Mouse (Mus musculus): Measurements from ENCODE around the gene Tbrg1. TPM values are rescaled to one million over a fixed set of nuclear protein-coding genes. Genes with fewer than 3 reads are reported as not detected.

Tbrg1 gene
- polyA plus RNA-seq (2015; fragmentation: Illumina TruSeq; extraction: RNeasy Lipid Tissue Mini Kit (QIAGEN cat#74804); ENCODE audit: insufficient read depth, low replicate concordance), result 72.9 TPM

DNA sequence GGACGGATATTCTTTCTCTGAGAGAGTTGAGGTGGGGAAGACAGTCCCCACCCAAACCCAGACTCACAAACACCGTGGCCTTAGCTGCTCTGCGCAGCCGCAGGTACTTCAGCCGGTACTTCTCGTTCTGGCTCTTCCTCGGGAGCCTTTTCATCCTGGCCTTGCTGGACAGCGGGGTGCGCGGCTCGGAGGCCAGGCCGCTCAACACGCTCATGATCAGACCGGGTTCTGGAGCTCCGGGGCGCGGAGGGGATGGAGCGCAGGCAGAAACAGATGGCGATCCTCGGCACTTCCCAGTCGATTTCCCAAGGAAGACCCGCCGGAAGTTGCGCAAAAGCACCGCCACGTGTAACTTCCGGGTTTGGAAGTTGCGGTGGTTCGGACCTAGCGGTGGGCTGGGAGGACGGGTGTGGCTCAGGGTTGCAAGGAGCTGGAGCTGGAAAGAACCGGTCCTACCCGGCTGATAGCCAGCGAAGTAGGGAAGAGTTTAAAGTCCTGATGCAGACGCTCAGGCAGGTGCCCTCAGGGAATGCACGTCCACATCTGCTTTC, at the start of gene Tbrg1:
Tbrg1 (minus strand) TSS at position 382 of the 551 bp plus-strand sequence.

DNA sequence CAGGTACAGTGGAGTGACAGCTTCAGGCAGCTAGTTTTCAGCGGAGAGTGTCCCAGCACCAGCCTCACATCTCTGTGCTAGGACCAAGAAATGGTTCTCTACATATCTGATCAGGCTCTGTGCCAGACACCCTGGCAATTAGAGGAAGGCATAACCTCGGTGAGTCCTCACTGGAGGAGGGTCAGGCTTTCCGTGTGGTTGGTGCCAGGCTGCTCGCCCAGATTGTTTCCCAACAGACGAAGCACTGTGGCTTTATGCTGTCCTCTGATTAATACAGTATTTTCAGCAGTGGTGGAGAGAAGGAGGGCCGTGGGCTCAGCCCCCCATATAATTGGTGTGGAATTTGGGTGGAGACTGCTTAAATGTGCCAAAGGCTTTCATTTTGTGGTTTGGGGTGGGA, 12.0 kb upstream of the Tbrg1 start, which contains the start of gene Panx3:
Panx3 (minus strand) TSS at position 121 of the 400 bp plus-strand sequence.

DNA sequence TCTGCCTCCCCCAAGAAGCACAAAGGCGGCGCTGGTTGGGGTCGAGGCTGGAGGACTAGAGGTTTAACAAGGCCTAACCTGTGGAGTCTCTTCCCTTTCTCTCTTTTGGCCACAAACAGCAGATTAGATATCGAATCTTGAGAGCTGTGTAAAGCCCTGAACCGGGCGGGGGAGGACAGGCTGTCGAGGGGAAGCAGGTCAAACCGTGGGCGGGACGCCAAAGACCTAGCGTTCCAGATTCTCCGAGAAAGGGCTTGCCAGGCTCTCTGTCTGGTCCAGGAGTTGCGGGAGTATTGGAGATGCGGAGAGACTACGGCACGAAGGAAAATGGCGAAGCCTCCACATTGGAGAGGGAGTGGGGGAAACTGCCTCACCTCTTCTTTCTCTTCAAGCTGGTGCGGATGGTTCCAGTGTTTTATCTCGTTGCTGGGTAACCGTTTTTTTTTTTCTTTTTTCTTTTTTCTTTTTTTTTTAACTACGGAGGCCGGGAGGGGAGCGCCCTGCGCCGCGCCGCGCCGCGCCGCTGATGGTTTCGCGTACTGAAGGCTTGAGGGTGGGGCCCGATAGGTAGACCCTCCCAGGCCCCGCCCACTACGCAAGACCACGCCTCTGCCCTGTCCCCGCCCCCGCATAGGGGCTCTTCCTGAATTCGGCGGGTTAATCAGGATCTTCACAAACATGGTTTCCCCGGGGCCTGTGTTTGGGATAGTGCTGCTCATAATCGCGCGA, 43.8 kb downstream of the Tbrg1 start, which contains the start of gene Spa17:
Spa17 (minus strand) TSS at position 541 of the 729 bp plus-strand sequence.

Other genes with a start within 250 kb of the Tbrg1 start
- not detected for gene Robo3, start 224.1 kb downstream of the Tbrg1 start, polyA plus RNA-seq (2015; fragmentation: Illumina TruSeq; extraction: RNeasy Lipid Tissue Mini Kit (QIAGEN cat#74804); ENCODE audit: insufficient read depth, low replicate concordance)
- gene Msantd2, start 168.0 kb downstream of the Tbrg1 start, polyA plus RNA-seq (2015; fragmentation: Illumina TruSeq; extraction: RNeasy Lipid Tissue Mini Kit (QIAGEN cat#74804); ENCODE audit: insufficient read depth, low replicate concordance), result 82.8 TPM
- 20.3 TPM for gene Esam, start 129.2 kb downstream of the Tbrg1 start, polyA plus RNA-seq (2015; fragmentation: Illumina TruSeq; extraction: RNeasy Lipid Tissue Mini Kit (QIAGEN cat#74804); ENCODE audit: insufficient read depth, low replicate concordance)
- 4.5 TPM for gene Vsig2, start 118.1 kb downstream of the Tbrg1 start, polyA plus RNA-seq (2015; fragmentation: Illumina TruSeq; extraction: RNeasy Lipid Tissue Mini Kit (QIAGEN cat#74804); ENCODE audit: insufficient read depth, low replicate concordance)
- gene Nrgn, start 104.4 kb downstream of the Tbrg1 start, polyA plus RNA-seq (2015; fragmentation: Illumina TruSeq; extraction: RNeasy Lipid Tissue Mini Kit (QIAGEN cat#74804); ENCODE audit: insufficient read depth, low replicate concordance), result 2.5 TPM
- 18.9 TPM for gene Siae, start 101.6 kb downstream of the Tbrg1 start, polyA plus RNA-seq (2015; fragmentation: Illumina TruSeq; extraction: RNeasy Lipid Tissue Mini Kit (QIAGEN cat#74804); ENCODE audit: insufficient read depth, low replicate concordance)
- gene Spa17, start 43.6 kb downstream of the Tbrg1 start, polyA plus RNA-seq (2015; fragmentation: Illumina TruSeq; extraction: RNeasy Lipid Tissue Mini Kit (QIAGEN cat#74804); ENCODE audit: insufficient read depth, low replicate concordance), result 3.2 TPM
- not detected for gene Panx3, start 11.9 kb upstream of the Tbrg1 start, polyA plus RNA-seq (2015; fragmentation: Illumina TruSeq; extraction: RNeasy Lipid Tissue Mini Kit (QIAGEN cat#74804); ENCODE audit: insufficient read depth, low replicate concordance)
- not detected for gene Olfr160, start 58.9 kb upstream of the Tbrg1 start, polyA plus RNA-seq (2015; fragmentation: Illumina TruSeq; extraction: RNeasy Lipid Tissue Mini Kit (QIAGEN cat#74804); ENCODE audit: insufficient read depth, low replicate concordance)
- not detected for gene Olfr874, start 87.8 kb upstream of the Tbrg1 start, polyA plus RNA-seq (2015; fragmentation: Illumina TruSeq; extraction: RNeasy Lipid Tissue Mini Kit (QIAGEN cat#74804); ENCODE audit: insufficient read depth, low replicate concordance)
- gene Olfr875, start 114.5 kb upstream of the Tbrg1 start, polyA plus RNA-seq (2015; fragmentation: Illumina TruSeq; extraction: RNeasy Lipid Tissue Mini Kit (QIAGEN cat#74804); ENCODE audit: insufficient read depth, low replicate concordance), result not detected
- not detected for gene Olfr876, start 145.7 kb upstream of the Tbrg1 start, polyA plus RNA-seq (2015; fragmentation: Illumina TruSeq; extraction: RNeasy Lipid Tissue Mini Kit (QIAGEN cat#74804); ENCODE audit: insufficient read depth, low replicate concordance)
- gene Olfr877, start 197.0 kb upstream of the Tbrg1 start, polyA plus RNA-seq (2015; fragmentation: Illumina TruSeq; extraction: RNeasy Lipid Tissue Mini Kit (QIAGEN cat#74804); ENCODE audit: insufficient read depth, low replicate concordance), result not detected
- gene Olfr145, start 239.4 kb upstream of the Tbrg1 start, polyA plus RNA-seq (2015; fragmentation: Illumina TruSeq; extraction: RNeasy Lipid Tissue Mini Kit (QIAGEN cat#74804); ENCODE audit: insufficient read depth, low replicate concordance), result not detected